Mouse (Mus musculus): ENCODE results near the gene Lrrfip2.

- TF ChIP-seq CTCF (IDR thresholded peaks at IDR 0.05; ENCODE audit: low read depth, low read length) = no peak
- TF ChIP-seq POLR2A (IDR thresholded peaks at IDR 0.05; ENCODE audit: extremely low read depth, insufficient read depth, low read length) = no peak
Measured at GRCm38 (mm10) chr9:111130126-111130525, 12.7 kb downstream of the Lrrfip2 start.

All from liver, adult 2 months (tissue).